Mouse (Mus musculus) limb, embryonic 13.5 days (tissue): Measurements from ENCODE around the gene Ankrd63. TPM values are rescaled to one million over a fixed set of nuclear protein-coding genes. Genes with fewer than 3 reads are reported as not detected.

Experiments used
- ATAC-seq: fragments of 200-750 bp; cut with Nextera tagmentation; 2 replicates; pipeline ENCODE4 v1.8.0; 2017; ENCODE audit warnings: low read depth, moderate number of reproducible peaks, moderate TSS enrichment; ENCODE audit not compliant: low FRiP score
- H3K27ac ChIP-seq: fragments of 300-500 bp; sonication (generic); 2 replicates; pipeline ENCODE4 v1.5.1; 2015; ENCODE audit warnings: inconsistent platforms, mild to moderate bottlenecking, moderate library complexity
- H3K27me3 ChIP-seq: fragments of 300-500 bp; sonication (generic); 2 replicates; pipeline ENCODE4 v1.6.1; 2015; ENCODE audit warnings: mild to moderate bottlenecking, inconsistent platforms
- H3K36me3 ChIP-seq: fragments of 300-500 bp; sonication (generic); 2 replicates; pipeline ENCODE4 v1.6.1; 2015; ENCODE audit warnings: inconsistent platforms, mild to moderate bottlenecking, moderate library complexity
- H3K4me1 ChIP-seq: fragments of 300-500 bp; sonication (generic); 2 replicates; pipeline ENCODE4 v1.6.1; 2015; ENCODE audit warnings: inconsistent platforms
- H3K4me2 ChIP-seq: fragments of 300-500 bp; sonication (generic); replicated peaks from 2 replicates; pipeline ENCODE4 v1.6.1; 2015; ENCODE audit warnings: inconsistent platforms, mild to moderate bottlenecking, moderate library complexity
- H3K4me3 ChIP-seq: fragments of 300-500 bp; sonication (generic); 2 replicates; pipeline ENCODE4 v1.5.1; 2015; ENCODE audit warnings: moderate library complexity, mild to moderate bottlenecking, inconsistent platforms
- H3K9ac ChIP-seq: fragments of 300-500 bp; sonication (generic); 2 replicates; pipeline ENCODE4 v1.6.1; 2015; ENCODE audit warnings: mild to moderate bottlenecking, inconsistent platforms
- H3K9me3 ChIP-seq: fragments of 300-500 bp; sonication (generic); 2 replicates; pipeline ENCODE4 v1.6.1; 2016; ENCODE audit warnings: inconsistent platforms
- WGBS: fragments of 180-500 bp; shearing (Covaris S2); methylation state at CpG from one replicate; pipeline ENCODE4 v1.1.7; 2015; 5-methylcytosine and 5-hydroxymethylcytosine counted together
- polyA plus RNA-seq: library from polyadenylated mRNA; unstranded; fragments of >200 nt; fragmentation: Nextera tagmentation; extraction: Ambion mirVana; gene quantifications from 2 replicates; pipeline ENCODE4 v1.2.1, GENCODE M21; 2015

Ankrd63 gene
- polyA plus RNA-seq = 0.05 TPM in 1 of 2 replicates, not detected in the other

DNA sequence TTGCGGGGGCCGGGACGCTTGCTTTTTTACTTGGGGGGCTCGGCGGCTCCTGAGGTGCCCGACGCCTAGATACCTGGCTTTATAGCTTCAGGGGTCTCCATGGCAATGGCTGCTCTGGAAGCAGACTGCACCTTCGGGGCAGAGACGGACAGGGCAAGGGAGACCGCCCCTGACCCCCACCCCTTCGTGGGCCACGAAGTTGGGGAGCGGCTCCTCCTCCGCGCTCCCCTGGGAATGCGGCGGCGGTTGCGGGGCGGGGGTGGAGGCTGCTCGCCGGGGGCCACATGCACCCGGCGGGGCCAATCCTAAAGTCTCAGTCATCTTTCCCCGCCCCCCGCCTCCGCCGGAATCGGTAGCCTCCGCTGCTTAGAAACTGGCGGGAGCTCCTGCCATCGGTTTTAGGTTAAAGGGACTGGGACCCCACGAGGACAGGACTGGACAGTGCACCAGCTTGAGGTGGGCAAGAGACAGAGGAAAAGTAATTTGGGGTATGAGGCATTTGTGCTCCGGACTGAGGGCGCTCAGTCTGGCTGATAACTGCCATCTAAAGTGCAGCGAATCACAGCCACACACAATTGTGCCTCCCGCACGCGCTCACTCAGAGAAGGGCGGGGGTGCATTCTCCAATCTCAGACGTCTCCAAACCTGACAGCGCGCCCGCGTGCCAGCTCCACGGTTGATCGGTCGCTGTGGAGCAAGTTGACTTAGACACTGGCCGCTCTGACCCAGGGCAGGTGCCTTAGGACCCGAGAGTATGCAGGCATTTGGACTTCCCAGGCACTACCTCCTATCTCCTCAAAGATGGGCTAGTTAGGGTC, at the start of gene Ankrd63:
Gene Ankrd63, minus strand, starts transcription at position 51 of the 818 bp plus-strand sequence.
- no peak for ATAC-seq
- Histone ChIP-seq H3K9ac (peak within 1 kb of the TSS; percentile 48), H3K36me3 (no peaks in the 10 kb centered on the region)

DNA sequence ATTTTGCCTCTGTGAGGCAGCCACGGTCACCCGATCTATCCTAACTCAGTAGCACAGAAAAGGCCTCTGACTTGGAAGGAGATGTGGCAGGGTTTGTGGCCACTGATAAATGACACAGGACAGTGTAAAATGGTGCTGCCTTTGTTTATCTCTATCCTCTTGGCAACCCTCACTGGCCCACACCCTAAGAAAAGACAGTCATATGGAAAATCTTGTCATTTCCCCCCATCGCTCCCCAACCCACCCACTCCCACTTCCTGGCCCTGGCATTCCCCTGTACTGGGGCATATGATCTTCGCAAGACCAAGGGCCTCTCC, 49.0 kb upstream of the Ankrd63 start:
- ATAC-seq = no peak
- no peak overlapping the region for H3K4me3 ChIP-seq
- 61% methylated on average over 4 of the region's 4 CpGs for WGBS
- H3K9me3 ChIP-seq = no peaks in the 10 kb centered on the region
- H3K36me3 ChIP-seq = no peaks in the 10 kb centered on the region
- H3K4me2 ChIP-seq = no peak overlapping the region
- peaks cover 46% of the 10 kb centered on the region for H3K4me1 ChIP-seq
- H3K27ac ChIP-seq = no peak overlapping the region
- H3K27me3 ChIP-seq = 0 out of 2 replicates have a peak, but pooled peaks cover 3% of the 10 kb centered on the region
- no peak overlapping the region for H3K9ac ChIP-seq

More for the DNA sequence above, at the start of gene Ankrd63:
- Histone ChIP-seq H3K4me1 (peaks cover 33% of the 10 kb centered on the region), H3K4me2 (peak within 1 kb of the TSS; percentile 75), H3K27ac (no peak within 1 kb of the TSS), H3K9me3 (no peaks in the 10 kb centered on the region), H3K4me3 (peak within 1 kb of the TSS; percentile 47), H3K27me3 (peaks cover 100% of the 10 kb centered on the region)
- WGBS = 1% methylated on average over 50 of the region's 50 CpGs

DNA sequence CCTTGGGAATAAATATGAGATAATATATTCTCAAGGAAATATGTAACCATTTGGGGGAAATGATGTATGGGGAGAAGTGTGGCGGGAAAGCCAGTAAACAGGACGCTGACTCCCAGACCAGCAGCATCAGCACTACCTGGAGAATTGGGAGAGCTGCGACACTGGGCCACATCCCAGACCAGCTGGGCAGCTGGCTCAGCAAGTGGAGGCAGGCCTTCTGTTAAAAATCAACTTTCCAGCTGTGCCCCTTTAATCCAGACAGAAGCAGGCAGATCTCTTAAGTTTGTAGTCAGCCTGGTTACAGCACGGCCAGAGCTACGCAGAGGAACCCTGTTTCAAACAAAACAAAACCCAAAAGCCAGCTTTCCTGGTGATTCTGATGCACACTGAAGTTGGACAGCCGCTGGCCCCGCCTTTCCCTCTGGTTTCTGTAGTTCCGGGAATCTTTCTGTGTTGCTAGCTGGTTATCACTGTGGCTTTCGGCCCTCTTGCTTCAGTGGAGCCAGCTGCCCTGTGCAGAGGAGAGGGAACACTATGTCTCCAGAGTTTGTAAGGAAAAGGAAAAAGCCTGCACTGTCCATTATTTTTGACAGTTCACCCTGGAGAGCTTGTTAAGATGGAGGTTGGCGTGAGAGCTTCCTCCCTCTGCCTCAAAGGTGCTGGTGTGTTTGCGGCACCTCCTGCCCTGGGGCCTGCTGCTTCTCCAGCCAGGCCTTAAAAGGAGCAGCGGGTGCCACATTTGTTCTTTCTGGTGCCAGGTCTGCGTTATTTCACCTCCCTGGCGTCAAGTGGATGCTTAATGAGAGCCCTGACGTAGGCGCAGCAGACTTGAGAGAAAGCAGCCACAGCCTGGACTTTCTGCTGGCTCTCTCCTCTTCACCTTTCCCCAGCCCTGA, 48.4 kb upstream of the Ankrd63 start:
- ATAC-seq = no peak
- Histone ChIP-seq H3K9me3 (no peaks in the 10 kb centered on the region), H3K4me3 (no peak overlapping the region), H3K27ac (0 out of 2 replicates have a peak overlapping the region, but pooled peaks have one; percentile 44), H3K36me3 (no peaks in the 10 kb centered on the region), H3K4me2 (no peak overlapping the region), H3K27me3 (no peaks in the 10 kb centered on the region), H3K9ac (0 out of 2 replicates have a peak overlapping the region, but pooled peaks have one; percentile 0), H3K4me1 (peaks cover 52% of the 10 kb centered on the region)
- WGBS = 47% methylated on average over 16 of the region's 16 CpGs

DNA sequence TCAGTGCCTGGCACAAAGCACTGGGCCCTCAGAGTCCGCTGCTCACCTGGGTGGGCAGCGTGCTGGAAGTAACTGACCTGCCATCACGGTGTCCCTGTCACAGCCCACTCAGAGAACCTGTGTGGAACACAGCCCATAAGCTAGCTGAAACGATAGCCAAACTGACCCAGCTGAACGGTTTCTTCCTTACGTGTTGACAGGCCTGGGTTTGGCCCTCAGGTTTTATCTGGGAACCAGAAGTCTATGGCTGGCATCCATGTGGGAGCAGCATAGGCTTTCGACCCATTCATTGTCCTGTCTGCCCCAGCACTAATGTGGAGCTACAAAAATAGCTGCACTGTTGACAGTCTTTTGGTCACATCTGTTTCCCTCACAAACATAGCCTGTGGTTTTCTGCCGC, 46.7 kb upstream of the Ankrd63 start:
- H3K27me3 ChIP-seq = no peaks in the 10 kb centered on the region
- no peaks in the 10 kb centered on the region for H3K36me3 ChIP-seq
- 71% methylated on average over 8 of the region's 8 CpGs for WGBS
- H3K27ac ChIP-seq = peak overlapping the region; percentile 22; the same call in 1 of the 2 replicates
- no peak for ATAC-seq
- no peak overlapping the region for H3K4me3 ChIP-seq
- H3K9me3 ChIP-seq = no peaks in the 10 kb centered on the region
- H3K4me2 ChIP-seq = 0 out of 2 replicates have a peak overlapping the region, but pooled peaks have one; percentile 16
- H3K9ac ChIP-seq = 0 out of 2 replicates have a peak overlapping the region, but pooled peaks have one; percentile 8
- H3K4me1 ChIP-seq = peaks cover 60% of the 10 kb centered on the region

DNA sequence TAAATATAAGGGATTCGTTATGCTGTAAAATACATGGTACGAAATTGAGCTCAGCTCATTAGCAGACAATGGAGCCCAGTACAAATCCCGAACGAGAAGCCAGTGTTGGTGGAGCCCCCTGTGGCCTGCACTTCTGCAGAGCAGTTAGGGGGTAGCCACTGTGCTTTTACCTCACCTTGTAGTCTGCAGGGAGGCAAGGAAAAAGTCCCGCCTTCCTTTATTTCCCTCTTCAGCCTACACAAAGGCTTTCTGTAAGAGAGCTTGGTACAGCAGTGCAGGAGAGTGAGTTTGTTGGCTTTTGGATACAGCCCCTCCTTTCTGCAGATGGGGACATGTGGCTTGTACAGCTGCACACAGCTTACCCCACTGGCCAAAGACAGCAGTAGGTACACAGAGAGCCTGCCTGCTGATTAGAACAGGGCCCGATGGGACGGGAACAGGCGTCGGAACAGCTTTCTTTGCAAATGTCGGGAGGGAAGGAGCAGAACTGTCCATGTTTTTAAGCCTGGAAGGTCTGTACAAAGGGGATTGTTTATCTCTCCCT, 45.6 kb upstream of the Ankrd63 start:
- peaks cover 69% of the 10 kb centered on the region for H3K4me1 ChIP-seq
- H3K4me2 ChIP-seq = peak overlapping the region; percentile 30
- peak overlapping the region; percentile 39; the same call in 1 of the 2 replicates for H3K27ac ChIP-seq
- ATAC-seq = no peak
- peak overlapping the region; percentile 3; the same call in 1 of the 2 replicates for H3K4me3 ChIP-seq
- no peaks in the 10 kb centered on the region for H3K9me3 ChIP-seq
- no peak overlapping the region for H3K9ac ChIP-seq
- peaks cover 6% of the 10 kb centered on the region for H3K27me3 ChIP-seq
- 46% methylated on average over 10 of the region's 10 CpGs for WGBS
- no peaks in the 10 kb centered on the region for H3K36me3 ChIP-seq

DNA sequence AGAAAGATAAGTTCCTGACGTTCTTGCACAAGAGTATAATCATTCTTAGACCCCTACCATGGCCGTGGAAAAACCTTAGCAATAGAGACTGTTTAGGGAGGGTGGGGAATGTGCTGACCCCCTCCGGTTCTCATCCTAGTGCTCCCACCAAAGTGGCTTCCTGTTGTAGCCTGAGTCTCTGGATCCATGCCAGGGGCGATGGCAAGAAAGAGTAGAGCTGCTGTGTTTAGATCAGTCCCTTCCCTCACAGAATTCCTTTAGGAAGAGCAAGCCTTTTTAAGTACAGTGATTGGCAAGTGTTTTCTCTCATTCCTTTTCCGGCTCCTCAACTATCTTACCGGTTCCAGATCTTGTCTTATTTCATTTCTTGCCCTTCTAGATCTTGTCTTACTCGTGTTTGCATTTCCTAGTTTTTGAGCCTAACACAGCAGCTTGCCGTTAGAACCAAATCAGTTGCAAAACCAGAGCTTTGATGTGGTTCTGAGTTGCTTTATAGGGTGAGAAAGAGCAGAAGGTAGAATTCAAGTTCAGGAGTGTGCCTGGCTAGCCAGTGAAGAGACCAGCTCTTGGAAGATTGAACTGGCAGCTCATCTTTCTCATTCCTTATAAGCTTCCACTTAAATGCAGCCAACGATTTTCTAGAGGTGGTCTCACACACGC, 43.7 kb upstream of the Ankrd63 start:
- H3K4me2 ChIP-seq = peak overlapping the region; percentile 97
- no peaks in the 10 kb centered on the region for H3K36me3 ChIP-seq
- no peaks in the 10 kb centered on the region for H3K9me3 ChIP-seq
- H3K9ac ChIP-seq = peak overlapping the region; percentile 90
- no peak overlapping the region for H3K27ac ChIP-seq
- WGBS = 28% methylated on average over 10 of the region's 10 CpGs
- peaks cover 20% of the 10 kb centered on the region for H3K27me3 ChIP-seq
- peak overlapping the region; percentile 85 for H3K4me3 ChIP-seq
- no peak for ATAC-seq
- H3K4me1 ChIP-seq = peaks cover 67% of the 10 kb centered on the region

DNA sequence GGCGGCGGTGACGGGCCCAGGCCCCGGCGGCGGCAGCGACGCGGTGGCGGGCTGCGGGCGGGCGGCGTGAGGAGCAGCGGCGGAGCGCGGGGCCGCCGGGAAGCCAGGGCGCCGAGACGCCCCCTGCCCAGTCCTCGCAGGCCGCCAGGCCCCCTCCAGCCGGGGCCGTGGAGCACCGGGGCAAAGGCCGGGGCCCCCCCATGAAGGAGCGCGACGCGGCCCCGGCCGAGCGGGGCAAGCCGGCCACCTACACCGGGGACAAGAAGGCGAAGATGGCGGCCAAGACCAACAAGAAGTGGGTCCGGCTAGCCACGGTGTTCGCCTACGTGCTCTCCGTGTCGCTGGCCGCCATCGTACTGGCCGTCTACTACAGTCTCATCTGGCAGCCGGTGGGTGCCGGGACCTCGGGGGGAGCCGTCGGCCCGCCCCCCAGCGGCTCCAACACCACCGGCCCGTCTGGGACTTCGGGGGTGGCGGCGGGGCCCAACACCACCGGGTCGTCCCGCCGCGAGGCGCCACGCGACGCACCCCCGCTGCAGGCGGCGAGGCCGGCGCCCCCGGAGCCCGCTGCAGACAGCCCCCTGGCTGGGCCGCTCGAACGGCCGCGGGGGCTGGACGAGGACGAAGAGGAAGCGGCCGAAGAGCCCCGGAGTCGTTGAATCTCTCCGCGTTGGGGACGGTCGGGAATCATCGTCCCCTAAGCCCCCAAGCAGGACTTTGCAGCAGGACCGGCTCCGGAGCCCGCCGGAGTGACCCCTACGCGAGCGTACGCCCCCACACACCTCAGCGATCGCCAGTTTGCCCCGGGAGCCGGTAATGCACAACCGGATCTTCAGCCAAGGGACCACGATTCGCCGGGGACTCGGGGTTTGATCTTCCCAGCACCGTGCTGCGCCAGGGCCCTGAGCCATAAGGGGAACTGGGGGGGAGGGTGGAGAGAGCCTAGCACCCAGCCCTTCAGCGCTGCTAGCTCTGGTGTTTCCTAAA, 42.4 kb upstream of the Ankrd63 start:
- WGBS = under 1% methylated on average over 110 of the region's 113 CpGs

DNA sequence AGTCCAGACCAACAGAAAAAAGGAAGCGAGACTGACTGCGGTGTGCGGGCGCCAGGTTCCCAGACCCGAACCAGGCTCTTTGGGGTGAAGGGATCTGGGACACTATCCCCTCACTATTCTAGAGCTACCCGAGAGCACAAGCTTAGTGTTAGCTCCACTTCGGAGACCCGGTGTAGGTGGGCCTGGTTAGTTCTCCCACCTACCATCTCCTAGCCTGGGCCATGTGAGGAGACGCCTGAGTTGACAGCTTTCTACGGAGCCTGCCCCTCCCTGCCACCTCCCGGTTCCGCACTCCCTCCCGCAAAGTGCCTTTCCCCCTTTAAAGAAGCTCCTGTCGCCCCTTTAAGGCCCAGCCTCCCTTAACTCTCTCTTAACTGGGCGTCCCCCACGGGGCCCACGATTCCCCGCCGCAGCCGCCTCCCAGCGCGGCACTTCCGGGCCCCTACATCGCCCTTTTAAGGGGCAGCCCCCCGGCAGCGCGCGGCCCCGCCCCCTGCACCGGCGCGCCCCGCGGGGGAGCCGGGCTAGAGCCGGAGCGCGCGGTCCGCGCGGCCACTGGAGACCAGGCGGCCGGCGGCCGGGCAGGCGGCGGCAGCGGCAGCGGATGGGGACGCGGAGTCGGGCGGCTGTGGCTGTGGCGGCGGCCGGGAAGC, 41.6 kb upstream of the Ankrd63 start, which contains the start of gene Inafm2:
Gene Inafm2, plus strand, starts transcription at position 527 of the 653 bp plus-strand sequence.
- WGBS = under 1% methylated on average over 54 of the region's 57 CpGs
- no peak within 1 kb of the TSS; the same call in 1 of the 2 replicates for H3K27ac ChIP-seq
- ATAC-seq = peak; percentile 90

More for the DNA sequence above, 42.4 kb upstream of the Ankrd63 start:
- H3K27me3 ChIP-seq = peaks cover 26% of the 10 kb centered on the region
- no peaks in the 10 kb centered on the region for H3K36me3 ChIP-seq
- ATAC-seq = peak; percentile 49
- H3K27ac ChIP-seq = no peak overlapping the region; the same call in 1 of the 2 replicates
- peak overlapping the region; percentile 97 for H3K4me2 ChIP-seq
- H3K4me1 ChIP-seq = peaks cover 56% of the 10 kb centered on the region
- H3K4me3 ChIP-seq = peak overlapping the region; percentile 85
- H3K9ac ChIP-seq = peak overlapping the region; percentile 90
- no peaks in the 10 kb centered on the region for H3K9me3 ChIP-seq

DNA sequence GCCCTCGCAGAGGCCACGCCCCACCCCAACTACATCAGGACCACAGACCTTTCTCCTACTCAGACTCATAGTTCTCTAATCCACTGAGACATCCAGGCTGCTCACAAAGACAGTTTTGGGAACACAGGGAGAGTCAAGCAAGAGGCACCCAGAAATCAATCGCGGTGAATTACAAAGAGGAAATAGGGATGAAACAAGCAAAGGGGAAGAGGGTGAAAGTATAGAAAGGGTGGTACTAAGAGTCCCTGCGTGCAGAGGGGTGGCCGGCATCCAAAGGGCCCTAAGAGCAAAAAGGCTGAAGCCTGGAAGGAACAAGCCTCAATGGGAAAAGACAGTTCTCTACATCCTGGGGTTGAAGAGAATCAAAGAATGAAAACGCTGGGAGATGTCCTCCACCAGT, 40.9 kb upstream of the Ankrd63 start:
- Histone ChIP-seq H3K4me1 (peaks cover 42% of the 10 kb centered on the region), H3K4me3 (peak overlapping the region; percentile 85), H3K9me3 (no peaks in the 10 kb centered on the region), H3K4me2 (peak overlapping the region; percentile 97), H3K36me3 (no peaks in the 10 kb centered on the region), H3K27ac (no peak overlapping the region), H3K27me3 (peaks cover 26% of the 10 kb centered on the region), H3K9ac (peak overlapping the region; percentile 90; the same call in 1 of the 2 replicates)
- WGBS = 7% methylated on average over 7 of the region's 7 CpGs
- no peak for ATAC-seq

More for the DNA sequence above, 41.6 kb upstream of the Ankrd63 start, which contains the start of gene Inafm2:
- H3K9ac ChIP-seq = peak within 1 kb of the TSS; percentile 90
- peak within 1 kb of the TSS; percentile 97 for H3K4me2 ChIP-seq
- peaks cover 49% of the 10 kb centered on the region for H3K4me1 ChIP-seq
- no peaks in the 10 kb centered on the region for H3K36me3 ChIP-seq
- H3K27me3 ChIP-seq = peaks cover 26% of the 10 kb centered on the region
- no peaks in the 10 kb centered on the region for H3K9me3 ChIP-seq
- H3K4me3 ChIP-seq = peak within 1 kb of the TSS; percentile 85
